Mouse (Mus musculus): ENCODE results near the gene Asf1a.
"Not testable (repeated sequence)": the region's sequence is repeated elsewhere in the genome, so short reads cannot be mapped to it uniquely, and the experiment has no call there.

Asf1a gene

GRCm38 (mm10) chr10:53596677-53597120, at the start of gene Asf1a:
TSS of gene Asf1a (plus strand) at chr10:53596757.
- DNase-seq, result peak; percentile 93 to 94

GRCm38 (mm10) chr10:53562001-53562400, 34.6 kb upstream of the Asf1a start:
- DNase-seq, result no peak

- DNase-seq, result no peak
Observed at GRCm38 (mm10) chr10:53565538-53565937, 31.0 kb upstream of the Asf1a start.

- no peak for DNase-seq
Observed at GRCm38 (mm10) chr10:53568531-53568930, 28.0 kb upstream of the Asf1a start.

GRCm38 (mm10) chr10:53580137-53580536, 16.4 kb upstream of the Asf1a start:
- DNase-seq, result peak in 1 of 2 experiments; percentile 14

- DNase-seq, result peak; percentile 24 to 35
Observed at GRCm38 (mm10) chr10:53580621-53581081, 15.9 kb upstream of the Asf1a start.

GRCm38 (mm10) chr10:53581087-53581486, 15.5 kb upstream of the Asf1a start:
- DNase-seq, result no peak

- no peak for DNase-seq
Observed at GRCm38 (mm10) chr10:53585777-53586176, 10.8 kb upstream of the Asf1a start.

GRCm38 (mm10) chr10:53595744-53596676, 547 bp upstream of the Asf1a start:
- peak; percentile 38 to 40 for DNase-seq

- peak; percentile 61 to 70 for DNase-seq
Observed at GRCm38 (mm10) chr10:53597121-53597881, 744 bp downstream of the Asf1a start.

GRCm38 (mm10) chr10:53598821-53599220, 2.3 kb downstream of the Asf1a start:
- peak; percentile 3 to 6 for DNase-seq

- DNase-seq, result no peak
Observed at GRCm38 (mm10) chr10:53605328-53605727, 8.8 kb downstream of the Asf1a start.

- DNase-seq, result no peak
Observed at GRCm38 (mm10) chr10:53608274-53608673, 11.7 kb downstream of the Asf1a start.

GRCm38 (mm10) chr10:53612172-53612571, 15.6 kb downstream of the Asf1a start:
- DNase-seq, result no peak

- DNase-seq, result no peak
Observed at GRCm38 (mm10) chr10:53613955-53614354, 17.4 kb downstream of the Asf1a start.

GRCm38 (mm10) chr10:53615850-53616616, 19.5 kb downstream of the Asf1a start:
- no peak for DNase-seq

GRCm38 (mm10) chr10:53629247-53629917, 32.8 kb downstream of the Asf1a start:
- peak; percentile 96 for DNase-seq

- DNase-seq, result peak; percentile 95
Observed at GRCm38 (mm10) chr10:53629918-53630250, 33.3 kb downstream of the Asf1a start.

- not testable (repeated sequence) for DNase-seq
Observed at GRCm38 (mm10) chr10:53630339-53630738, 33.8 kb downstream of the Asf1a start, which contains the start of gene Mcm9. TSS of gene Mcm9 (minus strand) at chr10:53630439.

GRCm38 (mm10) chr10:53634160-53634559, 37.6 kb downstream of the Asf1a start:
- DNase-seq, result no peak

- DNase-seq, result no peak
Observed at GRCm38 (mm10) chr10:53635246-53635971, 38.9 kb downstream of the Asf1a start.
